Mouse (Mus musculus) spleen, postnatal 10 days (tissue): ENCODE measurements around the gene Rbm3.
"Not testable (repeated sequence)": the region's sequence is repeated elsewhere in the genome, so short reads cannot be mapped to it uniquely, and the experiment has no call there.

Source experiments
- DNase-seq, 2 experiments: peaks; one replicate each; pipeline ENCODE4 v3.0.0; 2021 to 2022; ENCODE audit warnings: low spot score in 2 of 2

The Rbm3 gene

DNA sequence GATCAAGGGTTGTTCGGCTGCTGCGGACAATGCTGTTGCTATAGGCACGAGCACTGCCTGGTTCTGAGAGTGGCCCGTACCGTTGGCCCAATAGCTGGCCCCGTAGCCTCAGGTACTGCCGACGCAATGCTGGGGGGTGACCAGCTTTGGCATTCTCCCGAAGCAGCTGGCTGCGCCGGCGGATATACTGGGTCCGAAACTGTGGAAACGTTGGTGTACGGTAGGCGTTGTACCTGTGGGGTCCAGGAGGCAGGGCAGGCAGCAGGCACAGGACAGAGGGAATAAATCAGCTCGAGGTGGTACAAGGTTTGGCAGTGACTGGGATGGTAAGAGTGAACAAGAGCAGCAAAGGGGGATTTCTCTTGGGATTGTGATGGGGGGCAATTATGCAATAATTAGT lies 14.3 kb downstream of the Rbm3 start:
- DNase-seq, result peak in 1 of 2 experiments; percentile 14

DNA sequence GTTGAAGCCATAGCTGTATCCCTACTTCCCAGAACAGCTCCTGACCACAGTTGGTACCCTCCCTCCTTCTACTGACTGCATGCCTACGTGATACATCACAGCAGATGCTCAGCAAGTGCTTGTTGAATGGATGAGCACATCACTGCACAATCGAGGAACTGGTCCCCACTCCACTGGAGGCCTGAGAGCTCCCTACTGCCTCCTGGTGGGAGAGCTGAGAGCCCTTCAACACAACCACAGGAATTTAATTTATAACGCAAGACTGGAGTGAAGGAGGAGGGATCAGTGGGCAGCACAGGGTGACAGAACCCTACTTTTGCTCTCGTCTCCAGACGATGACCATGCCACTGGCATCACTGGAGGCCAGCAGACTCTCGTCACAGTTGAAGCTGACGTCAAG lies 20.4 kb downstream of the Rbm3 start:
- peak in 1 of 2 experiments; percentile 48 for DNase-seq

GRCm38 (mm10) chrX:8123821-8124470 lies 21.7 kb downstream of the Rbm3 start:
- no peak for DNase-seq

DNA sequence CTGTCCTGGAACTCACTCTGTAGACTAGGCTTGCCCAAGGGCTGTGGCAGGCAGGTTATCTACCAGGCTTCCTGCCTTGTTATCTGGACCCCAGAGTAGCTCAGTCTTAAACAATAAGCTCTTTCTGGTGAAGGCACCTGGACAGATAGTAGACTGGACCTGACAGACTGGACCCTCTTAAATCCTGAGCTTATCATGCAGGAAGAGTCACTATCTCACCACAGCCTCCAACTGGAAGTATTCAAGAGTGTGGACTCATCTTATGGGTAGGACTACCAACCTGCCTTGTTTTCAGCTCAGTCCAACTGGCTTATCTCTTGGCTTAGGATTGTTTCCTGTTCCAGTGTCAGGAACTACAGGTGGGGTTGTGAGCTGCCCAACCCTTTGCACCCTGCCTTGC lies 28.4 kb downstream of the Rbm3 start:
- DNase-seq, result no peak

DNA sequence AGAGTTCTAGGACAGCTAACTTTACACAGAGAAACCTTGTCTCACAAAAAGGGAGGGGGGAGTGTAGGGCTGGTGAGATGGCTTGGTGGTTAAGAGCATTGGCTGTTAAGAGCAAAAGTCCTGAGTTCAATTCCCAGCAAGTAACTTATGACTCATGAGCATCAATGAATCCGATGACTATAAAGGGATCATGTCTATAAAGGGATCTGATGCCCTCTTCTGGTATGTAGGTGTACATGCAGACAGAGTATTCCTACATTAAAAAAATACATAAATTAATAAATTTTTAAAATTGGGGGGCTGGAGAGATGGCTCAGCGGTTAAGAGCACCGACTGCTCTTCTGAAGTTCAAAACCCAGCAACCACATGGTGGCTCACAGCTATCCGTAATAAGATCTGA lies 30.4 kb downstream of the Rbm3 start:
- DNase-seq, result no peak

GRCm38 (mm10) chrX:8105019-8105418 lies 40.7 kb downstream of the Rbm3 start:
- DNase-seq, result no peak

GRCm38 (mm10) chrX:8102213-8102668 lies 43.4 kb downstream of the Rbm3 start:
- DNase-seq, result peak in 1 of 2 experiments; percentile 33

GRCm38 (mm10) chrX:8101017-8101416 lies 44.7 kb downstream of the Rbm3 start:
- no peak for DNase-seq

DNA sequence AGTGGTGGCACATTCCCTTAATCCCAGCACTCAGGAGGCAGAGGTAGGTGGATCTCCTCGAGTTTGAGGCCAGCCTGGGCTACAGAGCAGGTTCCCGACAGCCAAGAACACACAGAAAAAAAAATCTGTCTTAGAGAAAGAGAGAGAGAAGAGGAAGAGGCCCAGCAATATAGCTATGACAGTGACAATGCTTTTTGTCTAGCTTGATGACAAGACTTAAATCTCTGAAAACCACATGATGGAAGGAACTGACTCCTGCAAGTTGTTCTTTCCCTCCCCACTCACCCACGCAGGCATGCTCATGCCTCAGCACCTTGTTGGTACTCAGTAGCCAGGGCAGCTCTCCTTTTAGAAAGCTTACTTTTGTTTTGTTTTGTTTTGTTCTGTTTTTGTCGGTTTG lies 46.2 kb downstream of the Rbm3 start:
- no peak for DNase-seq

DNA sequence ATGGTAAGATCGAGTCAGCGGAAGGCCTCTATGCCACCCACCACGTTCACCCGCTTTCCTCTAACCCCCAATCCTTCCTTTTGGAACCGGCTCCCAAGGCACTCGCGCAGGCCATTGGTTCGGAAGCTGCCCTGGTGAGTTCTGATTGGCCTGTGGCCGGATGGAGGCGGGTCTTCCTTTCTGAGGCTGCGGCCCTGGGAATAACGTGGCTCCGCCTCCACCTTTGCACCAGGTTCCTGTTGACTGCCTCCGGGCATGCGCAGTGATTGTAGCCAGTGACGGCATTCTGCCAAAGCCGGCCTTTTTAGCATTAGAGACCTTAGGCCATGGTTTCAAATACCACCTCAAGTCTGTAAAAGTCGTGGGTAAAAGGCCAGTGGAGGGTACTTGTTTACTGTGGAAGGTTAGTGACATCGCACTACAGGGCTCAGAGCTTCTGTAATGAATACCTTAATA lies 48.9 kb downstream of the Rbm3 start:
- DNase-seq, result peak; percentile 88 to 97

- peak; percentile 79 to 83 for DNase-seq
Measured at GRCm38 (mm10) chrX:8096068-8096786, 49.5 kb downstream of the Rbm3 start.

DNA sequence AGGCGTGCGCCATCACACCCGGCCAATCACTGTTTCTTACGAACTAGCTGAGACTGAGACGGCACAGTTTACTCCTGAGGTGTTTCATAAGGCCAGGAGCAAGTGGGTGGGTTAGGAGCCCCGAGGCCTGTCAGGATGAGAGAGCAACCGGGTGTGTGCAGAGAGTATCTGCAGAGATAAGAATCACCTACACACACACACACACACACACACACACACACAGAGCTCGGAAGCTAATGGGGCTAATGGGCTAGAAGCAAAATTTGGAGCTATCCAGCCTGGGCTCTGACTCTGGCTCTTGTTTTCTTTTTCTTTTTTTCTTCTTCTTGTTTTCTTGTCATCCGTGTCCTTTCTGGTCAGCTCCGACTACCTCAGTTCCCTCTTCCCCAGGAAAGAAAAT lies 50.1 kb downstream of the Rbm3 start:
- no peak for DNase-seq

- not testable (repeated sequence) for DNase-seq
Measured at GRCm38 (mm10) chrX:8090954-8091347, 54.7 kb downstream of the Rbm3 start.

DNA sequence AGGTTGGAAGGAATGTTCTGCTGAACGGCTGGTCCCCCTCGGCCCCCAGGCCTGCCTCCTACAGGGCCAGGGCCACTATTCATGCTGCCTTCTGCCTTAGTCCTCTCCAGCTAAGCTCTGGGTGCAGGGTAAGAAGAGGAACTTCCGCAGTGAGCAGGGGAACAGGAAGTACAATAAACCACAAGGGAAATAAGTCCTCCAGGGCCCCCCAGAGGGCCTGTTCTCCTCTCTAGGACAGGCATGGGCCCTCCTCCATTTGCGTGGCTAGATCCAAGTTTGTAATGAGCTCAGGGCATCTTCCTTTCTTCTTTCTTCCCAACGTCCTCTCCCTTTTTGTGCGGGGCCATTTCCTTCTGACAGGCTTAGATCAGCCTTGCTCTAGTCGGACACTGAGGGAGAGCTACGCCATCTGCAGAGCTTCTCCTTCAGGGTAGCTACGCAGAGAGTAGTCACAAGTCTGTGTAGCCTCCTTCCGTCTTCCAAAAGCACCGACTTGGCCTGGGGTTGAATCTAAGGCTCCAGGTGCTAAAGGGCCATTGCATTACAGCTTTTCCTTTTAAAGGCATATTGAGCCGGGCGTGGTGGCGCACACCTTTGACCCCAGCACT lies 55.2 kb downstream of the Rbm3 start, which contains the start of gene Was:
Gene Was (minus strand): TSS at position 153 of the 608 bp plus-strand sequence.
- DNase-seq, result peak; percentile 31 to 56

- no peak for DNase-seq
Measured at GRCm38 (mm10) chrX:8089746-8090145, 55.9 kb downstream of the Rbm3 start.
